Mouse (Mus musculus): ENCODE measurements around the gene Sipa1l3. TPM values are rescaled to one million over a fixed set of nuclear protein-coding genes. Genes with fewer than 3 reads are reported as not detected.

The Sipa1l3 gene
- polyA plus RNA-seq, 1 experiment from 2014 or later: 16.8 TPM

- no peak overlapping the region for H3K4me3 ChIP-seq
- WGBS: 58% methylated on average over 5 of the region's 5 CpGs
- no peak for ATAC-seq (ENCODE audit: low read depth)
- H3K27ac ChIP-seq (replicated peaks): no peak overlapping the region
- no peaks in the 10 kb centered on the region for H3K9me3 ChIP-seq
- no peaks in the 10 kb centered on the region for H3K27me3 ChIP-seq
- no peak overlapping the region for H3K4me2 ChIP-seq
- no peaks in the 10 kb centered on the region for H3K36me3 ChIP-seq
- H3K9ac ChIP-seq: no peak overlapping the region
- H3K4me1 ChIP-seq (replicated peaks): peaks cover 14% of the 10 kb centered on the region
Measured at GRCm38 (mm10) chr7:29521841-29522575, 3.6 kb upstream of the Sipa1l3 start.

GRCm38 (mm10) chr7:29521365-29521764 lies 2.9 kb upstream of the Sipa1l3 start:
- H3K4me1 ChIP-seq (replicated peaks): peaks cover 21% of the 10 kb centered on the region
- H3K27me3 ChIP-seq: no peaks in the 10 kb centered on the region
- H3K4me3 ChIP-seq: no peak overlapping the region
- H3K9me3 ChIP-seq: no peaks in the 10 kb centered on the region
- no peaks in the 10 kb centered on the region for H3K36me3 ChIP-seq
- H3K4me2 ChIP-seq: no peak overlapping the region
- no peak for ATAC-seq (ENCODE audit: low read depth)
- H3K27ac ChIP-seq (replicated peaks): no peak overlapping the region
- H3K9ac ChIP-seq: no peak overlapping the region
- 69% methylated on average over 5 of the region's 5 CpGs for WGBS

- no peak overlapping the region for H3K27ac ChIP-seq (replicated peaks)
- WGBS: 63% methylated on average over 2 of the region's 2 CpGs
- no peak overlapping the region for H3K4me2 ChIP-seq
- H3K36me3 ChIP-seq: no peaks in the 10 kb centered on the region
- H3K4me1 ChIP-seq (replicated peaks): peaks cover 25% of the 10 kb centered on the region
- H3K4me3 ChIP-seq: no peak overlapping the region
- no peak overlapping the region for H3K9ac ChIP-seq
- H3K9me3 ChIP-seq: no peaks in the 10 kb centered on the region
- H3K27me3 ChIP-seq: no peaks in the 10 kb centered on the region
- no peak for ATAC-seq (ENCODE audit: low read depth)
Measured at GRCm38 (mm10) chr7:29520794-29521193, 2.4 kb upstream of the Sipa1l3 start.

GRCm38 (mm10) chr7:29519211-29519550 lies 740 bp upstream of the Sipa1l3 start:
- H3K9ac ChIP-seq: peak overlapping the region; percentile 84
- peak overlapping the region; percentile 90 for H3K27ac ChIP-seq (replicated peaks)
- H3K36me3 ChIP-seq: no peaks in the 10 kb centered on the region
- no peaks in the 10 kb centered on the region for H3K27me3 ChIP-seq
- ATAC-seq (ENCODE audit: low read depth): peak; percentile 45
- H3K4me2 ChIP-seq: peak overlapping the region; percentile 94
- peaks cover 36% of the 10 kb centered on the region for H3K4me1 ChIP-seq (replicated peaks)
- 1% methylated on average over 19 of the region's 19 CpGs for WGBS
- peak overlapping the region; percentile 73 for H3K4me3 ChIP-seq
- no peaks in the 10 kb centered on the region for H3K9me3 ChIP-seq

GRCm38 (mm10) chr7:29518054-29518420 lies 404 bp downstream of the Sipa1l3 start:
- ATAC-seq (ENCODE audit: low read depth): peak; percentile 48

GRCm38 (mm10) chr7:29517178-29517577 lies 1.3 kb downstream of the Sipa1l3 start:
- H3K4me3 ChIP-seq: peak overlapping the region; percentile 73
- no peak overlapping the region for H3K27ac ChIP-seq (replicated peaks)
- no peaks in the 10 kb centered on the region for H3K27me3 ChIP-seq
- ATAC-seq (ENCODE audit: low read depth): no peak
- peak overlapping the region; percentile 94 for H3K4me2 ChIP-seq
- peak overlapping the region; percentile 84 for H3K9ac ChIP-seq
- H3K36me3 ChIP-seq: no peaks in the 10 kb centered on the region
- no peaks in the 10 kb centered on the region for H3K9me3 ChIP-seq
- H3K4me1 ChIP-seq (replicated peaks): peaks cover 40% of the 10 kb centered on the region
- 53% methylated on average over 5 of the region's 5 CpGs for WGBS

More at GRCm38 (mm10) chr7:29518054-29518420, 404 bp downstream of the Sipa1l3 start:
- Histone ChIP-seq H3K27me3 (no peaks in the 10 kb centered on the region), H3K36me3 (no peaks in the 10 kb centered on the region), H3K4me3 (peak overlapping the region; percentile 73), H3K4me1 (replicated peaks) (peaks cover 36% of the 10 kb centered on the region), H3K27ac (replicated peaks) (peak overlapping the region; percentile 19; the same call in 1 of the 2 replicates), H3K9me3 (no peaks in the 10 kb centered on the region), H3K9ac (peak overlapping the region; percentile 84), H3K4me2 (peak overlapping the region; percentile 94)
- 0% methylated on average over 28 of the region's 28 CpGs for WGBS

GRCm38 (mm10) chr7:29515652-29516051 lies 2.8 kb downstream of the Sipa1l3 start:
- Histone ChIP-seq H3K4me3 (no peak overlapping the region), H3K9me3 (no peaks in the 10 kb centered on the region), H3K36me3 (no peaks in the 10 kb centered on the region), H3K9ac (no peak overlapping the region), H3K27me3 (no peaks in the 10 kb centered on the region), H3K4me1 (replicated peaks) (peaks cover 54% of the 10 kb centered on the region), H3K27ac (replicated peaks) (no peak overlapping the region), H3K4me2 (no peak overlapping the region)
- ATAC-seq (ENCODE audit: low read depth): no peak
- WGBS: 92% methylated on average over 3 of the region's 3 CpGs

GRCm38 (mm10) chr7:29512729-29513128 lies 5.7 kb downstream of the Sipa1l3 start:
- H3K4me3 ChIP-seq: no peak overlapping the region
- no peaks in the 10 kb centered on the region for H3K9me3 ChIP-seq
- no peak overlapping the region for H3K9ac ChIP-seq
- peaks cover 47% of the 10 kb centered on the region for H3K4me1 ChIP-seq (replicated peaks)
- no peak overlapping the region for H3K27ac ChIP-seq (replicated peaks)
- H3K4me2 ChIP-seq: no peak overlapping the region
- no peaks in the 10 kb centered on the region for H3K27me3 ChIP-seq
- WGBS: 63% methylated on average over 4 of the region's 4 CpGs
- H3K36me3 ChIP-seq: no peaks in the 10 kb centered on the region
- ATAC-seq (ENCODE audit: low read depth): no peak

- H3K9ac ChIP-seq: 0 out of 2 replicates have a peak overlapping the region, but pooled peaks have one; percentile 0
- no peak overlapping the region for H3K4me2 ChIP-seq
- ATAC-seq (ENCODE audit: low read depth): no peak
- H3K4me1 ChIP-seq (replicated peaks): peaks cover 37% of the 10 kb centered on the region
- no peaks in the 10 kb centered on the region for H3K36me3 ChIP-seq
- 56% methylated on average over 9 of the region's 9 CpGs for WGBS
- H3K9me3 ChIP-seq: no peaks in the 10 kb centered on the region
- no peak overlapping the region for H3K27ac ChIP-seq (replicated peaks)
- H3K4me3 ChIP-seq: no peak overlapping the region
- no peaks in the 10 kb centered on the region for H3K27me3 ChIP-seq
Measured at GRCm38 (mm10) chr7:29511598-29512275, 6.7 kb downstream of the Sipa1l3 start.

- peaks cover 43% of the 10 kb centered on the region for H3K4me1 ChIP-seq (replicated peaks)
- H3K4me2 ChIP-seq: no peak overlapping the region
- WGBS: 87% methylated on average over 7 of the region's 7 CpGs
- no peak for ATAC-seq (ENCODE audit: low read depth)
- no peaks in the 10 kb centered on the region for H3K36me3 ChIP-seq
- no peak overlapping the region for H3K9ac ChIP-seq
- H3K27ac ChIP-seq (replicated peaks): no peak overlapping the region
- H3K4me3 ChIP-seq: no peak overlapping the region
- no peaks in the 10 kb centered on the region for H3K27me3 ChIP-seq
- H3K9me3 ChIP-seq: no peaks in the 10 kb centered on the region
Measured at GRCm38 (mm10) chr7:29508522-29508921, 9.9 kb downstream of the Sipa1l3 start.

- no peaks in the 10 kb centered on the region for H3K27me3 ChIP-seq
- H3K36me3 ChIP-seq: no peaks in the 10 kb centered on the region
- no peak overlapping the region for H3K4me3 ChIP-seq
- no peaks in the 10 kb centered on the region for H3K9me3 ChIP-seq
- peak; percentile 48 for ATAC-seq (ENCODE audit: low read depth)
- H3K4me2 ChIP-seq: no peak overlapping the region
- peaks cover 26% of the 10 kb centered on the region for H3K4me1 ChIP-seq (replicated peaks)
- H3K9ac ChIP-seq: no peak overlapping the region
- no peak overlapping the region for H3K27ac ChIP-seq (replicated peaks)
- WGBS: 20% methylated on average over 18 of the region's 18 CpGs
Measured at GRCm38 (mm10) chr7:29505337-29506318, 12.8 kb downstream of the Sipa1l3 start.
